7 mouse cellular contexts compared by ENCODE assay signal in genomic region chr11:120672687-120673593, GRCm38 (mm10). TPM values are rescaled to one million over a fixed set of nuclear protein-coding genes. Genes with fewer than 3 reads are reported as not detected.
DNase-seq lines count a peak whose midpoint lies in the region; ATAC-seq lines count a peak whose summit lies in the region.

Gene Aspscr1, plus strand, starts transcription at chr11:120672973.

- H3K36me3 ChIP-seq in intestine, embryonic 15.5 days = peaks cover under 1% of the 10 kb centered on the region; the same call in 1 of the 2 replicates
- H3K36me3 ChIP-seq in midbrain, embryonic 10.5 days = peaks cover 28% of the 10 kb centered on the region

- peak within 1 kb of the TSS; percentile 66 for H3K4me3 ChIP-seq in intestine, embryonic 15.5 days (replicated peaks)
- H3K4me3 ChIP-seq in midbrain, embryonic 10.5 days = peak within 1 kb of the TSS; percentile 80

- H3K27ac ChIP-seq in intestine, embryonic 15.5 days = peak within 1 kb of the TSS; percentile 81
- peak within 1 kb of the TSS; percentile 99 for H3K27ac ChIP-seq in midbrain, embryonic 10.5 days (replicated peaks)

- WGBS in intestine, embryonic 15.5 days = under 1% methylated on average over 83 of the region's 83 CpGs
- 2% methylated on average over 83 of the region's 83 CpGs for WGBS in midbrain, embryonic 10.5 days

- peak; percentile 96 for DNase-seq in adrenal gland, adult 18-20 months (ENCODE audit: low spot score in 2 of 2)
- DNase-seq in embryo, embryonic 11 days = peak; percentile 98
- DNase-seq in gastrocnemius, postnatal 36 days = peak; percentile 93 to 95
- DNase-seq in left cerebral cortex, postnatal 25 days (ENCODE audit: low spot score in 2 of 2) = peak; percentile 94
- peak; percentile 94 for DNase-seq in midbrain, embryonic 10.5 days (ENCODE audit: low spot score)
- DNase-seq in right cerebral cortex, postnatal 4 days = peak; percentile 92

- no peaks in the 10 kb centered on the region for H3K27me3 ChIP-seq in intestine, embryonic 15.5 days (replicated peaks)
- no peaks in the 10 kb centered on the region for H3K27me3 ChIP-seq in midbrain, embryonic 10.5 days (ENCODE audit: low read depth, poor library complexity, severe bottlenecking)

- intact Hi-C loops in gastrocnemius, postnatal 36 days (cut with DNase I) = no loop called here
- intact Hi-C loops in left cerebral cortex, postnatal 25 days (cut with DNase I) = loop anchor here (2.0 kb wide), 1 partner anchor 40 kb away; the partner anchor contains the start of gene Mafg

- peak within 1 kb of the TSS; percentile 66 for H3K9ac ChIP-seq in intestine, embryonic 15.5 days

- peak within 1 kb of the TSS; percentile 67 for H3K4me2 ChIP-seq in intestine, embryonic 15.5 days (replicated peaks)

- H3K9me3 ChIP-seq in intestine, embryonic 15.5 days = no peaks in the 10 kb centered on the region
- H3K9me3 ChIP-seq in midbrain, embryonic 10.5 days (replicated peaks) = no peaks in the 10 kb centered on the region

- H3K4me1 ChIP-seq in intestine, embryonic 15.5 days (replicated peaks) = peaks cover 8% of the 10 kb centered on the region; the same call in 1 of the 2 replicates
- H3K4me1 ChIP-seq in midbrain, embryonic 10.5 days = peaks cover 23% of the 10 kb centered on the region

- ATAC-seq in intestine, embryonic 15.5 days = peak; percentile 99

RNA-seq across cellular contexts. Expression of gene Aspscr1, which starts in this region (rescaled TPM):
- total RNA-seq in adrenal gland, adult 18-20 months (2021) = 10 to 100 TPM; 62.6 to 77.7 TPM
- 10 to 100 TPM; 24.4 to 34.0 TPM for total RNA-seq in gastrocnemius, postnatal 36 days (2021)
- polyA plus RNA-seq in intestine, embryonic 15.5 days (2015; fragmentation: Nextera tagmentation; extraction: Ambion mirVana) = 96.0 and 103 TPM in 2 replicates
- 10 to 100 TPM; 51.2 to 53.1 TPM for total RNA-seq in left cerebral cortex, postnatal 25 days (2021)
- polyA plus RNA-seq in midbrain, embryonic 10.5 days (2016; fragmentation: Nextera tagmentation; extraction: Ambion mirVana) = 150 and 161 TPM in 2 replicates

Comparison
In these comparisons a context has a peak if more than half of its experiments do, and no peak if none do; other contexts are left out.
1. Peak in every context shown above with its lines: DNase-seq, ATAC-seq, H3K4me3 ChIP-seq and H3K27ac ChIP-seq.